Mouse (Mus musculus): ENCODE measurements around the gene Sipa1l2.
A peak's percentile ranks its signal among the peaks of the same experiment; 100 is the strongest.

The Sipa1l2 gene

DNA sequence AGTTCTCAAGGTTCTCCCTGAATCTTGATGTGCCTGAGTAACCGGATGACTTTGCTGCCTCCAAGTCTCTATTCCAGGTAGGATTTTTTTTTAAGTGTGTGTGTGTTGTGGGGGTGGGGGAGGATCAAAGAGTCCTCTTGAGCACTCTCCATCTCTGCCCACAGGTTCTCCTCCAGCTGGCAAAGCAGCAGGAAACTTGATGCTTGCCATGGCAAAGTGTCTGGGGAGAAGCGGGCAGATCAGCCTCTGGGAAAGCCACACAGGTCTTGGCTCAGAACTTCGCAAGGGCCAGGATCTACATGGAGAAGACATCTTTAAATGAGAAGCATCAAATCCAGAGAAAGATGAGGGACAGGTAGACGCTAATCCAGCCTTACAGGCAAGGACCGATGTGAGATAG lies 10.8 kb upstream of the Sipa1l2 start:
- no peak for DNase-seq (ENCODE audit: low spot score in 2 of 2)

DNA sequence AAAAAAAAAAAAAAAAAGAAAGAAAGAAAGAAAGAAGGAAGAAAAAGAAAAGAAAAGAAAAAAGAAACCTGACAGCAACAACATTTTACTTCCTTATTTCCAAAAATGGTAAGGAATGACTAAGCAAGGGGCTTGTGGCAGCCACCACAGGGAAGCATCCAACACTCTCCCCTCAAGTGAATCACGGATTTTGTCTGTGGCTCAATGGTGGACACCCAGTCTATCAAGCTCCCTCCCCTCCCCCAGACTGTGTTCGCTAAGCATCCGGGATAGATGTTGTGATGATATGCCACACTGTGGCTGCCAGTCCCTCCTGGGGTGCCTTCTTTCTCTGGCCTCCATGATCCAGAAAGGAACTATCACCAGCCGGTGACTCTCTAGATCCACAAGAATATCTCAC lies 6.5 kb upstream of the Sipa1l2 start:
- no peak for DNase-seq (ENCODE audit: low spot score in 2 of 2)

DNA sequence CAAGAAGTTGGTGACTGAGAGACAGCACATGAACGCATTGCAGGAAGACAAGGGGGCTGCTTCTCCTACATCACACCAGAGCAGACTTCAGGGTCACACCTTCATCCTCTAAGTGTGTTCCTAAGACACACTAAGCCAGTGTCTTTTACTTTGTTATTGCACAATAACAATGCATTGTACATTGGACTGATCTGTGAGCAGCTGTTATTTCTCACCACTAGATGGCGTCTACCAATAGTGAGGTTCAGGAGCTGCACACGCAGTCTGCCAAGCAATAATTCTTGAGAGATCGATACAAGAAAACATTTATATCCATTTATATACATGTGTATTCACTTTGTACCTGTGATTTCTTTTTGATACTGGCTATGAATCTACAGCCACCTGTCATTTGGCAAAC lies 4.7 kb upstream of the Sipa1l2 start:
- no peak for DNase-seq (ENCODE audit: low spot score in 2 of 2)

DNA sequence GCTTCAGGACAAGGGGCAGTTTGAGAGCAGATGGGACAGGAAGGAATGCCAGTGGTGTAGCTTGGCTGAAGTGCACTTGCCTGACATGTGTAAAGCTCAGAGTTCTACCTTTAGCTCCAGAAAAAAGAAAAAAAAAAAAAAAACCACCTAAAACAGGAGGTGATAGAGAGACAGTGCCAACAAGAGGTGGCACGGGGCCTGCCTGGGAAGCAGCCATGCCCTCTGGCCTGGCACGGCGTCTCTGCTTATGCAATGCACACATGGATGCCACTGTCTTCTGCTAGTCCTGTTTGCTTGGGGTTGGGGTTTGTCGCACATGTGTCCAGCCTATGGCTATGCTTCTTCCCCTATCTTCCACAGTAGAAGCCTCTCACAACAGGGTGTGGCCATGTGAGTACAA lies 2.6 kb upstream of the Sipa1l2 start:
- no peak for DNase-seq (ENCODE audit: low spot score in 2 of 2)

- DNase-seq (ENCODE audit: low spot score in 2 of 2), result peak; percentile 50 to 73
These were observed 1.3 kb upstream of the Sipa1l2 start for GRCm38 (mm10) chr8:125570835-125571465.

DNA sequence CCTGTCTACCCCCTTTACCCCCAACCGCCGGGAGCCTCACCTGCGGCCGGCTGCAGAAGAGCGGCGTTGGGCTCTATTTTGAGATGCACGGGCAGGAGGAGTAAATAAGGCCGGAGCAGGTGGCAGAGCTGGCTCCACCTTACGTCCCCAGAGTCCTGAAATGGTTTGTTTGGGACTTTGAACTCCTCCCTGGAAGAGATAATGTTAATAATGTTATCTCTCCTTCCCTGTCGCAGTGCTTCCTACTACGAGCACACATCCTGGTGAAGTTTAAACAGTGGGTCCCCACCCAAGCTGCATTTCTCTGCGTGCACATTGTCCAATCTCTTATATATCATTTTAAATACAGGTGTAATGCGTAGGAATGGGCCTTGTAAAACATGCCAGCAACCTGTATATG lies 781 bp upstream of the Sipa1l2 start:
- no peak for DNase-seq (ENCODE audit: low spot score in 2 of 2)

DNA sequence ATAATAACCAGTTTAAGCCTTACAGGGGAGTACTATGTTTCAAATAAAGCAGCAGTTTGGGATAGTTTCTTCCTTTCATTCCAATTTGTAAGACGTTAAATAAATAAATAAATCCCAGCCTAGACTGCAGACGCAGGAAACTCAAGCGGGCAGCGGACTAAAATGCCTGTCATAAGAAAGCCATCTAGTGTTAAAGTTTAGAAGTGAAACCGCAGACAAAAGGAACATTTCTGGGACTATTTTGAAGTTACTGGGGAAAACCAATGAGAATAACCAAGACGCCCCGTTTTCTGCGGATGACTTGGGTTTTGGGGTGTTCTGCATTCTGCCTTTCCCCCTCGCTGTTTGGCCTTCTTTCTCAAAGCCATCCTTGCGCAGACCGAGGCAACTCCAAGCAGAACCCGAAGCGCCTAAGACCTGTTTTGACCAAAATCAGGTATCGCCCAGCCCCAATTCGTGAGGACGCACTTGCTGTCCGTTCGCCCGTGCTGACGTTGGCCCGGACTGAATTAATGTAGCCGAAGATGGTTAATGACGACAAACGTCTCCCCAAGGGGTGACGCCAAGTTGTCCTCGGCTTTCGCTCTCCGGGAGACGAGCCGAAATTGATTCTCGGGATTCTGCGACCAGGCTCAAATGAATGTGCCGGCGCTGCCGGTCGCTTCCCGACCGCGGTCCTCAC lies 616 bp downstream of the Sipa1l2 start:
- peak in 1 of 2 experiments; percentile 73 for DNase-seq (ENCODE audit: low spot score in 2 of 2)

DNA sequence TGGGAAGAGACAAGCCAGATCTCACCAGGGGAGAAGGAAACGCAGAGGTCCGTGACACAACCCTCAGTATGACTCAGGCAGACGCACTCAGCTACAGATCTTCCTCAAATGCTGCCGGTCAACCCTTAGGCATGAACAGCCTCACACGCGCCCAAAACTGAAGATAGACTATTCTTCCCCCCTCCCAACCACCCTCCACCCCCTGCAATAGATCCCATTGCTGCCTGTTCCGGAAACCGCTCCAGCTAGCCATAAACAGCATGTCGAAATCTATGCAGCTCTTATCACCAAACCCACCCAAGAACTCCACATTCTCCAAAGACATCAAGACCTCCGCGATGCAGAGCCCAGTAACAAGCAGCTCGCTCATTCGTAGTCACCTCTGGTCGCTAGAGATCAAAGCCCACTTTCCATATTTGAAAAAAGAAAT lies 1.2 kb downstream of the Sipa1l2 start:
- DNase-seq (ENCODE audit: low spot score in 2 of 2), result no peak

- no peak for DNase-seq (ENCODE audit: low spot score in 2 of 2)
These were observed 2.0 kb downstream of the Sipa1l2 start for GRCm38 (mm10) chr8:125567569-125567968.

- DNase-seq (ENCODE audit: low spot score in 2 of 2), result no peak
These were observed 6.7 kb downstream of the Sipa1l2 start for GRCm38 (mm10) chr8:125562878-125563277.

DNA sequence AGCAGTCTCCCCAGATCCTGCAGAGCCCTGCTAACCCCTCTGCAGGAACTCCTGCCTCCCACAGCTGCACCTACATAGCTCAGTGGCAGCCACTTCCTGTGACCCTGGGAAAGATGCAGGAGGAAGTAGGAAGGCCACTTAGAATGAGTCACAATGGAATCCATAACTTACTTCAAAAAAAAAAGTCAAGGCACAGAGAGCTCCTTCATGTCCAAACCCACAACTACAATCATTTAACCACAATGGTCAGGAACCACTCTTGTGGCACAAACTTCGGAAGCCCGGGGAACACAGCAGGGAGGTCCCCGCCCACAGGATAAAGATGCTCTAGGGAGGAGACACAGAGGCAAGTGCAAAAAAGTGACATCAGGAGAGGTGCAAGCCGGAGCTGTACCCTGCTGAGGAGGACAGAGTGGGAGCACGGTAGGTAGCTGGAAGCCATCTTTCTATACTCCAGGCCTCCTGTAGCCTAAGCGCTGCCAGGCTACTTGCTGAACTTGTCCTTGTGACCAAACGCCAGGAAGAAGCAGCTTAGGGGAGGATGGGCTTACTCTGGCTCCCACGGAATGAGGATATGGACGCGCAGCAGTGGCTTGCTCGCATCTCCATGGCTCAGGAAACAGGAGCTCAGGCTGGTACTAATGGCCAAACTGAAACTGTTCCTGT lies 8.7 kb downstream of the Sipa1l2 start:
- DNase-seq (ENCODE audit: low spot score in 2 of 2), result no peak

- DNase-seq (ENCODE audit: low spot score in 2 of 2), result no peak
These were observed 10.4 kb downstream of the Sipa1l2 start for GRCm38 (mm10) chr8:125559066-125559653.

DNA sequence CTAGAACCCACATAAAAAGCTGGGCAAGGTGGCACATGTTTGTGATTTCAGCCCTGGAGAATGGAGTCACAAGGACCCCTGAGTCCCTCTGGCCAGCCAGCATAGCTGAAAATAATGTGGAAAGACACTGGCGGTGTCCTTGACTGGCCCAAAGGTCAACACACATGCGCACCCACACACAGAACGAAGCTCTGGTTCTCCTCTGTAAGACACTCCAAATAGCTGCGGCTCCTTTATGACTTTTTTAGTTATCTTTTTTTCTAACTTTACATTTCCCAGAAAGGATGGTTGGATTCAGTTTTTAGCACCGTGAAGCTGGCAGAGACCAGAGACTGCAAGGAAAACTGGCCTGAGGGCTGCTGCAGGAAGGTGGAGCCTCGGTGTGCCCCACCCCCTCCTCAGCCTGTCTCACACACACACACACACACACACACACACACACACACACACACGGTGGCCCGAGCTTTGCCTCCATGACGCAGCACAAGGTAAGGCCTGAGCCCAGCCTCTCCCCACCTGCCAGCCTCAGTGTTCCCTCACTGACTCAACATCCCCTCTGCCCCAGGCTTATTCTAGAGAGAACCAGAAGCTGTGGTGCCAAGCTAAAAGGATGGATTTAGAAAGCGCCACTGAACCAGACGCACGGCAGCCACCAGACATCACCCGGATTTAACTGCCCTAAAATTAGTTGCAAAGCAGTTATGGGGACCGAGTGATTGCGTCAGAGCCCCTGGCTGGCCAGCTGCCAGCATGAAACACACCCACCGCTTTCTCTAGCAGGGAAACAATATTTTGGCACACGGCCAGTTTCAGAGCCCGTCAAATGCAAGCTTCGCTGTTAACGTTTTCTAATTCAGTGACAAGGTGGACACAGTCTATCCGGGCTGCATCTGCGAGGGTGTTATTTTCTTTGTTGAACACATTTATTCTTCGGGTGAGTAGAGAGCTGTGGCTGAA lies 11.2 kb downstream of the Sipa1l2 start:
- DNase-seq (ENCODE audit: low spot score in 2 of 2), result peak; percentile 80 to 88

DNA sequence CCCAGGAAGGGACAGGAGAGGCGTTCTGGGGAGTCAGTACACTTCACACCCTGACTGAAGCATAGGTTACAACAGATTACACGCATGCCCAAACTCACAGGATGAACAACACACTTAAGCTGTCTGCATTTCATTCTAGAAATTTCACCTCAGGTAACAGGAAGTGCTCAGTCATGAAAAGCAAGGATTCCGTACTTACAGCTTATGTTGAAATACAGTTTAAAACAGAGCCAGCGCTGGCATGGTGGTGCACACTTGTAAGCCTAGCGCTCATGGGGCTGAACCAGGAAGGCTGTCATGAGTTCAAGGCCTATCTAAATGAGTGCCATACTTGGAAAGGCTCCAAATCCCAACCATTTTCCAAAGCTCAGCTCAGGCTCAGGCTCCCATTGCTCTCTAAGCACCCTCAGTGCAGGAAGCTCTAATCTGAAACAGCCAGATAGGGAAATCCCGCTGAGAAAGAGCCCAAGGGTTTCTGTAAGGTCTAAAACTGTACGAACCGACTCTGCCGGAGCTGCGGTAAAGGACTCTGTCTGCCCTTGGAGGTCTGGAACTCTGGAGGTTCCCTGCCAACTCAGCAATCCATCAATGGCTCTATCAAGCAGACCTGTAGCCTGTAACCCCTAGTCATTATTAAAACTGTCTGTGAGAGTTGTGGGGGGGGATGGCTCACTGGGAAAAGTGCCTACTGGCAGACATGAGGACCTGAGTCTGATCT lies 12.1 kb downstream of the Sipa1l2 start:
- DNase-seq (ENCODE audit: low spot score in 2 of 2), result no peak

GRCm38 (mm10) chr8:125556706-125557105 lies 12.9 kb downstream of the Sipa1l2 start:
- no peak for DNase-seq (ENCODE audit: low spot score in 2 of 2)

DNA sequence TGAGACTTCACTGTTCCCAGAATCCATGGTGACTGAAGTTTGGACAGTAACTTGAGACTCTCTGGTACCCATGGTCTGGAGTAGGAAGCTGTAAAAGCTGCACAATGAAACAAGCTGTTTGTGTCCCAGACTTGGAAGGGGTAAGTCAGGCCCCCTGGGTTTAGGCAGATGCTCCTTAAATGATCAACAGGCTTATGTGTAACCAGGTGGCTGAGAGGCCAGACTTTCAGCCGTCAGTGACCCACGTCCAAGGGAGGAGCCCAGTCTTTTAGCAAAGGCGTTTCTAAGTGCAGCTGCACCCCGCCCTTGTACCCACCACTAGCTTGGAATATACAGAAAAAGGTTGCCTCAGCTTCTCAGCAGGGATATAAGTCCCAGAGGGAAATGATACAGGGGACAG lies 19.0 kb downstream of the Sipa1l2 start:
- no peak for DNase-seq (ENCODE audit: low spot score in 2 of 2)

GRCm38 (mm10) chr8:125547296-125547695 lies 22.3 kb downstream of the Sipa1l2 start:
- no peak for DNase-seq (ENCODE audit: low spot score in 2 of 2)

DNA sequence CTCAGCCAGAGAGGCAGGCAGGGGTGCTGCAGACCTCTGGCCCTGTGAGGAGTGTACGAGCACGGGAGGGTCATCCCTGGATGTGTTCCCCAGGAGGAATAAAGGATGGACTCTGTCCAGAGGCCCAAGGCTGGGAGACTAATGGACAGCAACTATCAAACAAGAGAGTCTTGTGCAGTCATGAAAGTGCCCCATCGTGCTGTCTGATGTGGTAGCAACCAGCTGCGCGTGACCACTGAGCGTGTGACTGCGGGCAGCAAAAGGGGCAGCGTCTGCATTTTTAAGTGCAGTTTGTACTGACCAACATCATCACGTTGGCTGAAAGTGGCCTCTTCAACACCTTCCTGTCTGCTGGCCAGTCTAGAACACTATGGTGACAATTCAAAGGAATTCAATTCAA lies 23.7 kb downstream of the Sipa1l2 start:
- no peak for DNase-seq (ENCODE audit: low spot score in 2 of 2)

DNA sequence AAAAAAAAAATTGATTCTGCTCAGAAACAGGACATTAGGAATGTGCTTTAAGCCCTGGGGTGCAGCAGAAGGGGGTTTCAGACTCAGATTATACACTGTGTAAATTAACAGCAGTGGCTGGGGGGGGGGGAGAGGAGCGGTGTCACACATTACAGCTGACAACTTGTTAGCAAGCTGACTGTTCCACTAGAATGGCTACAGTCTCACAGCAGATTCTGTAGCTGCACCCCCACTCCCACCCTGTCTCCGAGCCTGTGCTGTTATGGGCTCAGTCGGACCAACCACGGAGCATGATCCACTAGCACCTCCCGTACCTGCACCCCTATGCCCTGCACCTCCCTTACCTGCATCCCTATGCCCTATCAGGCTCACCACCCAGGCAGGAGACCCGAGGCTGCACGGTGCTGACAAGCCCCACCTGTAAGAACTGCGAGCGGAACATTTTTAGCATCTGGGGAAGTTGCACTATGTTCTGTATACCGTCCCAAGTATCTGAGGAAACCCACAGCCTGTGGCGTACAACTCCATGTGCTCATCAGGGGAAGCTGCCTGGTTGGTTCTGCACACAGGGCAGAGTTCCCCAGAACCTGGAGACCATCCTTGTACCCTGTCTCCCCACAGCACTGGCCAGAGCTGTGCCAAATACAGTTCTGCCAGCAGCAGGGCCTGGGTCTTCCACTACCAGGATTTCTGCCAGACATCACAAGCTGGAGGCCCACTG lies 26.6 kb downstream of the Sipa1l2 start:
- DNase-seq (ENCODE audit: low spot score in 2 of 2), result no peak

Data from spleen, postnatal 4 days (tissue).